Mouse (Mus musculus): ENCODE data around the gene Vtcn1. TPM values are rescaled to one million over a fixed set of nuclear protein-coding genes. Genes with fewer than 3 reads are reported as not detected.
"Not testable (repeated sequence)": the region's sequence is repeated elsewhere in the genome, so short reads cannot be mapped to it uniquely, and the experiment has no call there.

Gene Vtcn1
- total and polyA plus RNA-seq, 3 experiments: 0.05 TPM; not detected in 2

DNA sequence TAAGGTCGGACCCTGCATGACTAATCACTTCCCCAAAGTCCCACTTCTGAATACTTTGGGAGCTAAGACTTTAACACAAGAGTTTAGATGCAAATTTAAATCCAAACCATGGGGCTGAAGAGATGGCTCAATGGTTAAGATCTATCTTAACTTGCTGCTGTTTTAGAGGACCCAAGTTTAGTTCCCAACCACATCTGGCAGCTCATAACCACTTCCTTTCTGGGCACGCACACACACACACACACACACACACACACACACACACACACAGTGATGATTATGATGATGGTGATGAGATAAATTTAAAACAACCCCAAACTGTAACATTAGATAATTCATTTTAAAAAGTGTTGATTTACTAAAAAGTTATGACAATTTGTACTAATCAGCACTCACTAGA is 13.4 kb upstream of the Vtcn1 start:
- peaks cover 12% of the 10 kb centered on the region for H3K27me3 ChIP-seq (ENCODE audit: insufficient read depth, low read length)
- no peaks in the 10 kb centered on the region for H3K4me1 ChIP-seq (ENCODE audit: insufficient read depth, low read depth, low read length)
- no peak for TF ChIP-seq CTCF (IDR thresholded peaks at IDR 0.05; ENCODE audit: low read depth, low read length)
- TF ChIP-seq TAL1 (conservative IDR thresholded peaks at IDR 0.05; ENCODE audit: low read depth, low read length): no peak
- no peak for TF ChIP-seq GATA1 (IDR thresholded peaks at IDR 0.05; ENCODE audit: borderline replicate concordance, low read length)
- no peak for TF ChIP-seq POLR2AphosphoS5 (IDR thresholded peaks at IDR 0.05; ENCODE audit: insufficient replicate concordance, low read depth, low read length)
- no peak for TF ChIP-seq GATA2 (IDR thresholded peaks at IDR 0.05; ENCODE audit: borderline replicate concordance, low read depth, low read length)
- H3K4me3 ChIP-seq (ENCODE audit: low read depth, low read length): no peak overlapping the region
- ATAC-seq (ENCODE audit: extremely low read depth, insufficient number of reproducible peaks, low FRiP score, poor library complexity, severe bottlenecking): no peak
- no peaks in the 10 kb centered on the region for H3K9me3 ChIP-seq (replicated peaks)
- no peaks in the 10 kb centered on the region for H3K36me3 ChIP-seq (replicated peaks)
- DNase-seq (ENCODE audit: low spot score): no peak

- not testable (repeated sequence) for H3K4me3 ChIP-seq (ENCODE audit: low read depth, low read length); H3K36me3 ChIP-seq (replicated peaks); H3K9me3 ChIP-seq (replicated peaks); H3K4me1 ChIP-seq (ENCODE audit: insufficient read depth, low read depth, low read length); DNase-seq (ENCODE audit: low spot score); ATAC-seq (ENCODE audit: extremely low read depth, insufficient number of reproducible peaks, low FRiP score, poor library complexity, severe bottlenecking)
- peaks cover 19% of the 10 kb centered on the region for H3K27me3 ChIP-seq (ENCODE audit: insufficient read depth, low read length)
Observed at GRCm38 (mm10) chr3:100815490-100815889, 9.8 kb upstream of the Vtcn1 start.

DNA sequence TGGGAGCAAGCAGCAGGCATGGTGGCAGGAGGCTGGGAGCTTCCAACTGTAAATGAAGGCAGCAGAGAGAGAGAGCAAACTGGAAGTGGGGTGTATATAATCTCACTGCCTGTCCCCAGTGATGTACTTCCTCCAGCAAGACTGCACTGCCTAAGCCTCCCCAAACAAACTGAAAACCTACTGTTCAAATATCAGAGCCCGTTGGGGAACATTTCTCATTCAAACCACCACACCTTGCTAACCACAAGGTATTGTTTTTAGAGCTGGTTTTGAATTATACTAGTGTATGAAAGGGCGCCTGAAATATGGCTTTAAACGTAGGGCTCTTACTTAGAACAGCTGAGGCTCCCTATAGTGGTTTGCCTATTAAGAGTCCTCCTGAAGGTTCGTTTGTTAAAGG is 6.5 kb upstream of the Vtcn1 start:
- Histone ChIP-seq H3K4me1 (ENCODE audit: insufficient read depth, low read depth, low read length) (no peaks in the 10 kb centered on the region), H3K36me3 (replicated peaks) (no peaks in the 10 kb centered on the region), H3K4me3 (ENCODE audit: low read depth, low read length) (no peak overlapping the region), H3K9me3 (replicated peaks) (no peaks in the 10 kb centered on the region), H3K27me3 (ENCODE audit: insufficient read depth, low read length) (peaks cover 20% of the 10 kb centered on the region)
- ATAC-seq (ENCODE audit: extremely low read depth, insufficient number of reproducible peaks, low FRiP score, poor library complexity, severe bottlenecking) (no peak), DNase-seq (ENCODE audit: low spot score) (no peak)
- TF ChIP-seq TAL1 (conservative IDR thresholded peaks at IDR 0.05; ENCODE audit: low read depth, low read length): no peak
- TF ChIP-seq CTCF (IDR thresholded peaks at IDR 0.05; ENCODE audit: low read depth, low read length): no peak
- TF ChIP-seq POLR2AphosphoS5 (IDR thresholded peaks at IDR 0.05; ENCODE audit: insufficient replicate concordance, low read depth, low read length): no peak
- no peak for TF ChIP-seq GATA1 (IDR thresholded peaks at IDR 0.05; ENCODE audit: borderline replicate concordance, low read length)
- TF ChIP-seq GATA2 (IDR thresholded peaks at IDR 0.05; ENCODE audit: borderline replicate concordance, low read depth, low read length): no peak

DNA sequence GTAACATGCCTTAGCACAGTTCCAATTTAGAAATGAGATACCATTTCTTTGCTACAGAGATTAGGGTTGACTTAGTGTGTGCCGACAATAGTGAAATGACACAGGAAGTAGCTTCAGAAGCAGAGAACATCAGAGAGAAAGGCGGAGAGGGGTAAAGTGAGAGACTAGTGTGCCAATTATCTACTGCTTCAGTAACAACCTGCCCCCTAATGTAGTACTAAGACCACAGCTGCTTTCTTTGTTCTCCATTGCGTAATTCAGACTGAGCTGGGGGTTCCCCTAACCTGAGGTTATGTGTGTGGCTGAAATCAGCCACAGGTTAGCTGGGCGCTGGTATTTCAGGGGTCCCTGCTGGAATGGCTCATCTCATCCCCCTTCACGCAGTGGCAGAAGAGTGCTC is 5.7 kb upstream of the Vtcn1 start:
- Histone ChIP-seq H3K9me3 (replicated peaks) (no peaks in the 10 kb centered on the region), H3K4me1 (ENCODE audit: insufficient read depth, low read depth, low read length) (no peaks in the 10 kb centered on the region), H3K27me3 (ENCODE audit: insufficient read depth, low read length) (peaks cover 20% of the 10 kb centered on the region), H3K36me3 (replicated peaks) (no peaks in the 10 kb centered on the region), H3K4me3 (ENCODE audit: low read depth, low read length) (no peak overlapping the region)
- TF ChIP-seq CTCF (IDR thresholded peaks at IDR 0.05; ENCODE audit: low read depth, low read length) (no peak), GATA1 (IDR thresholded peaks at IDR 0.05; ENCODE audit: borderline replicate concordance, low read length) (no peak), GATA2 (IDR thresholded peaks at IDR 0.05; ENCODE audit: borderline replicate concordance, low read depth, low read length) (no peak)
- DNase-seq (ENCODE audit: low spot score) (no peak), ATAC-seq (ENCODE audit: extremely low read depth, insufficient number of reproducible peaks, low FRiP score, poor library complexity, severe bottlenecking) (no peak)

DNA sequence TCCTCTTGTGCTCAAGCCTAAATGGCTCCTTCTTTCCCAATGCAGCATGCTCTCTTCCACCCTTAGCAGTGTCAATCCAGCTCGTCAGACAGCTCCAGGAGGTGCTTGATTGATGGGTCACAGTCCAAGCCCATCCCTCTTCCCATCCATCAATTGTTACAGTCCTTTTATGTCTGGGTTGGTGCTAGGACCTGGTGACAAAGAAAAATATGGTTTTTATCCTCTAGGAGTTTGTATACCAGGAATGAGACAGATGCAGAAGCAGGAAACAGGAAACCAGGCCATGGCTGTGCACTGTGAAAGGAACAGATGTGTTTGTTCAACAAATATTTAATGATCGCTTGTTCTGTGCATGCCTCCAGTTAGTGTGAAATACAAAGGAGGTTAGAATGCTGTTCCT is 4.4 kb upstream of the Vtcn1 start:
- DNase-seq (ENCODE audit: low spot score) (no peak), ATAC-seq (ENCODE audit: extremely low read depth, insufficient number of reproducible peaks, low FRiP score, poor library complexity, severe bottlenecking) (no peak)
- TF ChIP-seq POLR2AphosphoS5 (IDR thresholded peaks at IDR 0.05; ENCODE audit: insufficient replicate concordance, low read depth, low read length) (no peak), GATA2 (IDR thresholded peaks at IDR 0.05; ENCODE audit: borderline replicate concordance, low read depth, low read length) (no peak), TAL1 (conservative IDR thresholded peaks at IDR 0.05; ENCODE audit: low read depth, low read length) (no peak), GATA1 (IDR thresholded peaks at IDR 0.05; ENCODE audit: borderline replicate concordance, low read length) (no peak), CTCF (IDR thresholded peaks at IDR 0.05; ENCODE audit: low read depth, low read length) (no peak)
- no peaks in the 10 kb centered on the region for H3K9me3 ChIP-seq (replicated peaks)
- H3K4me3 ChIP-seq (ENCODE audit: low read depth, low read length): no peak overlapping the region
- H3K36me3 ChIP-seq (replicated peaks): no peaks in the 10 kb centered on the region
- no peaks in the 10 kb centered on the region for H3K4me1 ChIP-seq (ENCODE audit: insufficient read depth, low read depth, low read length)
- H3K27me3 ChIP-seq (ENCODE audit: insufficient read depth, low read length): peaks cover 26% of the 10 kb centered on the region

DNA sequence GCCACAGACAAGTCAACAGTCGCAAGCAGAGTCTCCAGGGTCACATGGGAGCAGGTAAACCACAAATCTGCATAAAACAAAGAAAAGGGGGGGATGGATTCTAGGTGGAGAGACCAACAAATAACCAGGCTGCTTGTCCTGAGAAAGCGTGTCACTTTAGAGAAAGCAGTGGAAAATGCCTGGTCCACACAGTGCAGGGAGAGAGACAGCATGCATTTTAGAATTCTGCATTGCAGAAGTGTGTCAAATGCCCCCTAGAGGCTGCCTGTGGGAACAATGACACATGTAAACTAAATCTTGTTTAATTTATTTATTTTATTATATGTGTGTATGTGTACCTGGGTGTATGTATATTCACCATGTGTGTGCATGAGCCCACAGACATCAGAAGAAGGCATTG is 4.0 kb upstream of the Vtcn1 start:
- TF ChIP-seq GATA2 (IDR thresholded peaks at IDR 0.05; ENCODE audit: borderline replicate concordance, low read depth, low read length): no peak
- TF ChIP-seq TAL1 (conservative IDR thresholded peaks at IDR 0.05; ENCODE audit: low read depth, low read length): no peak
- TF ChIP-seq CTCF (IDR thresholded peaks at IDR 0.05; ENCODE audit: low read depth, low read length): no peak
- TF ChIP-seq POLR2AphosphoS5 (IDR thresholded peaks at IDR 0.05; ENCODE audit: insufficient replicate concordance, low read depth, low read length): no peak
- TF ChIP-seq GATA1 (IDR thresholded peaks at IDR 0.05; ENCODE audit: borderline replicate concordance, low read length): no peak
- peaks cover 28% of the 10 kb centered on the region for H3K27me3 ChIP-seq (ENCODE audit: insufficient read depth, low read length)
- no peak overlapping the region for H3K4me3 ChIP-seq (ENCODE audit: low read depth, low read length)
- H3K9me3 ChIP-seq (replicated peaks): no peaks in the 10 kb centered on the region
- no peaks in the 10 kb centered on the region for H3K36me3 ChIP-seq (replicated peaks)
- DNase-seq (ENCODE audit: low spot score) (no peak), ATAC-seq (ENCODE audit: extremely low read depth, insufficient number of reproducible peaks, low FRiP score, poor library complexity, severe bottlenecking) (no peak)
- no peaks in the 10 kb centered on the region for H3K4me1 ChIP-seq (ENCODE audit: insufficient read depth, low read depth, low read length)

DNA sequence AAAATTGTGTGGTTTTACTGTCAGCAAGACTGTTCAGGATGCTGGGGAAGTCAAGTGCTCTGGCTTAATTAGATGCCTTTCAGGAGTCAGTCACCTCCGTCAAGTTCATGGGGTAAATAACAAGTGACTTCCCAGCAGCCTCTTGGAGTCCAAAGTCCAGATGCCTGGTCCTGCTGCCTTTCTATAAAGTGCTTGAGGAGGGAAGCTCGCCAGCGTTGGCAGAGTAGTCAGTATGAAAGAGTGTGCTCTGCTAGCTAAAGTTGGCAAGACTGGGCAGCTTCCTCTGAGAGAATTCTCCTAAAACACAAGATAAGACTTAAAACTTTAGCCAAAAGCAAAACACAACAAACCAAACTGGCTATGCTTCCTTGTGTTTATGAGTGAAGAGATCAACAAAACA is 18.5 kb downstream of the Vtcn1 start:
- H3K9me3 ChIP-seq (replicated peaks): no peaks in the 10 kb centered on the region
- no peaks in the 10 kb centered on the region for H3K36me3 ChIP-seq (replicated peaks)
- no peak for TF ChIP-seq POLR2AphosphoS5 (IDR thresholded peaks at IDR 0.05; ENCODE audit: insufficient replicate concordance, low read depth, low read length)
- H3K27me3 ChIP-seq (ENCODE audit: insufficient read depth, low read length): peaks cover 7% of the 10 kb centered on the region
- H3K4me1 ChIP-seq (ENCODE audit: insufficient read depth, low read depth, low read length): peaks cover 3% of the 10 kb centered on the region; the same call in 1 of the 2 replicates
- no peak for ATAC-seq (ENCODE audit: extremely low read depth, insufficient number of reproducible peaks, low FRiP score, poor library complexity, severe bottlenecking)
- DNase-seq (ENCODE audit: low spot score): no peak
- H3K4me3 ChIP-seq (ENCODE audit: low read depth, low read length): no peak overlapping the region

All from G1E (cell line).